Mouse (Mus musculus): ENCODE data around the gene Ddx5.

DNA sequence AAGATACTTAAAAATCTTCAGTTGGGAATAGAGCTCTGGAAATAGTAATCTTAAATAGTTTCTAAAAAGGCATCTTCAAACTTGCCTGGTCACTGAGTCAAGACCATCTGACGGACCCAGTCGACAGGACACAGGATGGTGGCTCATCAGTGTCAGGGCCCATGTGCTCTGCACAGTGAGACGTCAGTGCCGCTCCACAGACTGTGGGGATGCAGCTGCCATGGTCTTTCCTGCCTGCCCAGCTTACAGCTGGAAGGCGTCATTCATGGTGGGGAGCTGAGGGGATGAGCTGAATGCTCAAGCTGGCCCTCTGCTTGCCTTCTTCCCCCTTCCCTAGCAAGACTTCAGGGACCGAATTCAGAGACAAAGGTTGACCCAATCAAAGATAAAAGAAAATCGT, 27.3 kb upstream of the Ddx5 start:
- no peak for TF ChIP-seq CTCF (IDR thresholded peaks at IDR 0.05; ENCODE audit: low read depth)
- no peak for TF ChIP-seq EP300 (IDR thresholded peaks at IDR 0.05; ENCODE audit: low read depth)

Data from heart, postnatal 0 days (tissue).